Comparison of ENCODE assay signal across 18 mouse cellular contexts in genomic region chr17:90196772-90197171, GRCm38 (mm10).
DNase-seq lines count a peak whose midpoint lies in the region; ATAC-seq lines count a peak whose summit lies in the region.
"Had no signal": no experiment of that assay in that cellular context is flagged by ENCODE, and none has a peak within 500 bp of the region (broad histone marks: within the 10 kb centered on the region; RNA-seq: fewer than 3 reads in every experiment).

No protein-coding gene starts in this region.

- H3K4me3 ChIP-seq in midbrain, embryonic 12.5 days = no peak overlapping the region
- no peak overlapping the region for H3K4me3 ChIP-seq in midbrain, embryonic 16.5 days (ENCODE audit: low read depth, low read length)
- H3K4me3 ChIP-seq in midbrain, embryonic 13.5 days (replicated peaks) = no peak overlapping the region
- H3K4me3 ChIP-seq: limb, embryonic 15.5 days; neural tube, embryonic 13.5 days had no signal

- H3K27ac ChIP-seq in midbrain, embryonic 12.5 days (replicated peaks) = no peak overlapping the region
- no peak overlapping the region for H3K27ac ChIP-seq in midbrain, embryonic 16.5 days (ENCODE audit: low read length)
- no peak overlapping the region for H3K27ac ChIP-seq in midbrain, embryonic 13.5 days
- H3K27ac ChIP-seq: limb, embryonic 15.5 days; neural tube, embryonic 13.5 days had no signal

- 0 out of 2 replicates have a peak, but pooled peaks have one; percentile 69 for ATAC-seq in midbrain, embryonic 12.5 days (ENCODE audit: low FRiP score, low read depth)
- ATAC-seq in midbrain, embryonic 16.5 days = no peak
- peak; percentile 71; the same call in 1 of the 2 replicates for ATAC-seq in midbrain, embryonic 13.5 days
- ATAC-seq: inflammation-experienced regulatory T-cells, adult 6 months had no signal

- peaks cover 3% of the 10 kb centered on the region; the same call in 1 of the 2 replicates for H3K4me1 ChIP-seq in midbrain, embryonic 12.5 days
- peaks cover 4% of the 10 kb centered on the region for H3K4me1 ChIP-seq in midbrain, embryonic 16.5 days (ENCODE audit: control insufficient read depth, insufficient read depth, low read length)
- peaks cover 5% of the 10 kb centered on the region for H3K4me1 ChIP-seq in midbrain, embryonic 13.5 days (replicated peaks)
- H3K4me1 ChIP-seq: limb, embryonic 15.5 days had no signal

- no peaks in the 10 kb centered on the region for H3K36me3 ChIP-seq in midbrain, embryonic 12.5 days
- H3K36me3 ChIP-seq in midbrain, embryonic 16.5 days (ENCODE audit: control insufficient read depth, insufficient read depth, low read length) = no peaks in the 10 kb centered on the region
- no peaks in the 10 kb centered on the region for H3K36me3 ChIP-seq in midbrain, embryonic 13.5 days
- H3K36me3 ChIP-seq: limb, embryonic 15.5 days; neural tube, embryonic 13.5 days had no signal

- no peaks in the 10 kb centered on the region for H3K9me3 ChIP-seq in midbrain, embryonic 12.5 days
- H3K9me3 ChIP-seq in midbrain, embryonic 16.5 days (replicated peaks; ENCODE audit: control insufficient read depth, low read length, poor library complexity, severe bottlenecking) = no peaks in the 10 kb centered on the region
- H3K9me3 ChIP-seq in midbrain, embryonic 13.5 days = no peaks in the 10 kb centered on the region
- H3K9me3 ChIP-seq: limb, embryonic 15.5 days; neural tube, embryonic 13.5 days had no signal

- no peaks in the 10 kb centered on the region for H3K27me3 ChIP-seq in midbrain, embryonic 12.5 days
- H3K27me3 ChIP-seq in midbrain, embryonic 16.5 days (ENCODE audit: control insufficient read depth, insufficient read depth, low read depth, low read length) = no peaks in the 10 kb centered on the region
- H3K27me3 ChIP-seq in midbrain, embryonic 13.5 days = no peaks in the 10 kb centered on the region
- H3K27me3 ChIP-seq: limb, embryonic 15.5 days; neural tube, embryonic 13.5 days had no signal

- no peak overlapping the region for H3K9ac ChIP-seq in midbrain, embryonic 12.5 days (replicated peaks)
- no peak overlapping the region for H3K9ac ChIP-seq in midbrain, embryonic 16.5 days (ENCODE audit: low read depth, low read length)
- H3K9ac ChIP-seq in midbrain, embryonic 13.5 days (replicated peaks) = no peak overlapping the region
- H3K9ac ChIP-seq: limb, embryonic 15.5 days; neural tube, embryonic 13.5 days had no signal

- WGBS in midbrain, embryonic 12.5 days = 0% methylated on average over 1 of the region's 1 CpGs
- 10% methylated on average over 1 of the region's 1 CpGs for WGBS in midbrain, embryonic 16.5 days
- 0% methylated on average over 1 of the region's 1 CpGs for WGBS in midbrain, embryonic 13.5 days

- no peak overlapping the region for H3K4me2 ChIP-seq in midbrain, embryonic 12.5 days (replicated peaks)
- no peak overlapping the region for H3K4me2 ChIP-seq in midbrain, embryonic 16.5 days (ENCODE audit: low read length)
- H3K4me2 ChIP-seq in midbrain, embryonic 13.5 days (replicated peaks) = no peak overlapping the region
- H3K4me2 ChIP-seq: limb, embryonic 15.5 days; neural tube, embryonic 13.5 days had no signal

- DNase-seq in embryo, embryonic 11 days = peak; percentile 3
- no peak for DNase-seq in embryo, embryonic 9.5 days (ENCODE audit: extremely low spot score)
- no peak for DNase-seq in kidney, postnatal 10 days
- no peak for DNase-seq in heart, adult 8-10 months (ENCODE audit: low spot score)
- DNase-seq: adrenal gland, adult 8-10 months; gastrocnemius, postnatal 10 days; kidney, adult 9 months; kidney, postnatal 4 days; lung, adult 18-20 months; lung, postnatal 4 days; right cerebral cortex, postnatal 4 days; thymus, postnatal 4 days had no signal
